Mouse (Mus musculus) heart, postnatal 0 days (tissue): ENCODE measurements at regions not wholly inside any gene's neighbourhood (a gene's known extent, or its start where the extent isn't known, plus 50 kb on each side); places are given as distances from the start of the nearest gene placed in this dataset.

Source experiments
- ATAC-seq: fragments of 200-750 bp; cut with Nextera tagmentation; 2 replicates; pipeline ENCODE4 v1.8.0; 2017; ENCODE audit warnings: low read depth, moderate number of reproducible peaks, moderate library complexity; ENCODE audit not compliant: insufficient read depth
- DNase-seq: peaks from one replicate; pipeline ENCODE4 v3.0.0-alpha.2; 2016; ENCODE audit warnings: low spot score
- H3K27ac ChIP-seq: fragments of 300-500 bp; sonication (generic); 2 replicates; pipeline ENCODE4 v1.5.1; 2014; ENCODE audit warnings: low read depth, mild to moderate bottlenecking
- H3K27me3 ChIP-seq: fragments of 300-500 bp; sonication (generic); 2 replicates; pipeline ENCODE4 v1.6.1; 2014; ENCODE audit warnings: low read length, mixed read lengths; ENCODE audit not compliant: control insufficient read depth, insufficient read depth
- H3K36me3 ChIP-seq: fragments of 300-500 bp; sonication (generic); replicated peaks from 2 replicates; pipeline ENCODE4 v1.6.1; 2014; ENCODE audit warnings: low read length, mixed read lengths; ENCODE audit not compliant: control insufficient read depth, insufficient read depth
- H3K4me1 ChIP-seq: fragments of 300-500 bp; sonication (generic); 2 replicates; pipeline ENCODE4 v1.6.1; 2014; ENCODE audit warnings: antibody characterized with exemption; ENCODE audit not compliant: control insufficient read depth, insufficient read depth
- H3K4me2 ChIP-seq: fragments of 300-500 bp; sonication (generic); 2 replicates; pipeline ENCODE4 v1.6.1; 2014; ENCODE audit warnings: low read depth, mild to moderate bottlenecking, low read length, moderate library complexity
- H3K4me3 ChIP-seq: fragments of 300-500 bp; sonication (generic); 2 replicates; pipeline ENCODE4 v1.5.1; 2014; ENCODE audit warnings: low read depth, low read length
- H3K9ac ChIP-seq: fragments of 300-500 bp; sonication (generic); replicated peaks from 2 replicates; pipeline ENCODE4 v1.6.1; 2014; ENCODE audit warnings: low read depth, low read length, mixed read lengths
- H3K9me3 ChIP-seq: fragments of 300-500 bp; sonication (generic); replicated peaks from 2 replicates; pipeline ENCODE4 v1.6.1; 2016; ENCODE audit warnings: low read length; ENCODE audit not compliant: control insufficient read depth
- CTCF ChIP-seq: IDR thresholded peaks from 2 replicates; pipeline ENCODE4 v1.5.1; 2016; ENCODE audit warnings: antibody characterized with exemption, control low read depth, low read depth
- EP300 ChIP-seq: IDR thresholded peaks from 2 replicates; pipeline ENCODE4 v1.6.1; 2016; ENCODE audit warnings: antibody characterized with exemption, low read depth
- WGBS: fragments of 180-500 bp; shearing (Covaris S2); extraction: QIAGEN DNeasy Blood & Tissue Kit; methylation state at CpG from one replicate; pipeline ENCODE4 v1.1.7; 2014; 5-methylcytosine and 5-hydroxymethylcytosine counted together

GRCm38 (mm10) chr16:9270099-9270498 is 440.2 kb downstream of the 1810013L24Rik start:
- Histone ChIP-seq H3K9me3 (no peaks in the 10 kb centered on the region), H3K4me1 (no peaks in the 10 kb centered on the region), H3K27me3 (no peaks in the 10 kb centered on the region), H3K36me3 (no peaks in the 10 kb centered on the region), H3K4me3 (no peak overlapping the region), H3K4me2 (no peak overlapping the region), H3K9ac (no peak overlapping the region), H3K27ac (no peak overlapping the region)
- 85% methylated on average over 3 of the region's 3 CpGs for WGBS
- TF ChIP-seq CTCF, result no peak
- no peak for TF ChIP-seq EP300
- DNase-seq, result no peak
- ATAC-seq, result no peak

GRCm38 (mm10) chr16:9270671-9271070 is 440.8 kb downstream of the 1810013L24Rik start:
- no peak overlapping the region for H3K4me3 ChIP-seq
- DNase-seq (no peak), ATAC-seq (no peak)
- H3K27me3 ChIP-seq, result no peaks in the 10 kb centered on the region
- H3K9ac ChIP-seq, result no peak overlapping the region
- WGBS, result 71% methylated on average over 1 of the region's 1 CpGs
- no peak for TF ChIP-seq CTCF
- no peak for TF ChIP-seq EP300
- no peaks in the 10 kb centered on the region for H3K9me3 ChIP-seq
- no peak overlapping the region for H3K27ac ChIP-seq
- H3K4me1 ChIP-seq, result no peaks in the 10 kb centered on the region
- H3K4me2 ChIP-seq, result no peak overlapping the region
- no peaks in the 10 kb centered on the region for H3K36me3 ChIP-seq

- Histone ChIP-seq H3K27me3 (no peaks in the 10 kb centered on the region), H3K4me2 (no peak overlapping the region), H3K9me3 (no peaks in the 10 kb centered on the region), H3K4me3 (no peak overlapping the region), H3K36me3 (no peaks in the 10 kb centered on the region), H3K4me1 (no peaks in the 10 kb centered on the region), H3K27ac (no peak overlapping the region), H3K9ac (no peak overlapping the region)
- ATAC-seq (no peak), DNase-seq (no peak)
- TF ChIP-seq CTCF, result no peak
- TF ChIP-seq EP300, result no peak
- 63% methylated on average over 6 of the region's 6 CpGs for WGBS
Measured at GRCm38 (mm10) chr16:9273751-9274300, 443.9 kb downstream of the 1810013L24Rik start.

GRCm38 (mm10) chr16:9274583-9275100 is 444.7 kb downstream of the 1810013L24Rik start:
- H3K4me3 ChIP-seq, result no peak overlapping the region
- H3K27ac ChIP-seq, result no peak overlapping the region
- 62% methylated on average over 7 of the region's 7 CpGs for WGBS
- H3K4me2 ChIP-seq, result no peak overlapping the region
- no peaks in the 10 kb centered on the region for H3K27me3 ChIP-seq
- TF ChIP-seq CTCF (no peak), EP300 (no peak)
- H3K9me3 ChIP-seq, result no peaks in the 10 kb centered on the region
- H3K9ac ChIP-seq, result no peak overlapping the region
- ATAC-seq (no peak), DNase-seq (no peak)
- no peaks in the 10 kb centered on the region for H3K4me1 ChIP-seq
- H3K36me3 ChIP-seq, result no peaks in the 10 kb centered on the region

- DNase-seq (no peak), ATAC-seq (no peak)
- Histone ChIP-seq H3K9ac (no peak overlapping the region), H3K27me3 (no peaks in the 10 kb centered on the region), H3K4me2 (no peak overlapping the region), H3K9me3 (no peaks in the 10 kb centered on the region), H3K27ac (no peak overlapping the region), H3K36me3 (no peaks in the 10 kb centered on the region), H3K4me1 (no peaks in the 10 kb centered on the region), H3K4me3 (no peak overlapping the region)
- 78% methylated on average over 4 of the region's 4 CpGs for WGBS
- TF ChIP-seq EP300 (no peak), CTCF (no peak)
Measured at GRCm38 (mm10) chr16:9275426-9275825, 445.5 kb downstream of the 1810013L24Rik start.

GRCm38 (mm10) chr16:9277064-9277463 is 447.2 kb downstream of the 1810013L24Rik start:
- Histone ChIP-seq H3K27ac (no peak overlapping the region), H3K9me3 (no peaks in the 10 kb centered on the region), H3K36me3 (no peaks in the 10 kb centered on the region), H3K4me1 (no peaks in the 10 kb centered on the region), H3K4me2 (no peak overlapping the region), H3K27me3 (no peaks in the 10 kb centered on the region), H3K9ac (no peak overlapping the region), H3K4me3 (no peak overlapping the region)
- 81% methylated on average over 1 of the region's 1 CpGs for WGBS
- ATAC-seq (no peak), DNase-seq (no peak)
- no peak for TF ChIP-seq CTCF
- no peak for TF ChIP-seq EP300
